Mouse (Mus musculus): ENCODE measurements at regions not wholly inside any gene's neighbourhood (a gene's known extent, or its start where the extent isn't known, plus 50 kb on each side); places are given as distances from the start of the nearest gene placed in this dataset.

GRCm38 (mm10) chr3:128787686-128788085 is 412.0 kb upstream of the Pitx2 start:
- 51% methylated on average over 5 of the region's 5 CpGs for WGBS
- Histone ChIP-seq H3K27ac (replicated peaks) (no peak overlapping the region), H3K9ac (no peak overlapping the region), H3K4me2 (no peak overlapping the region), H3K4me1 (no peaks in the 10 kb centered on the region), H3K36me3 (no peaks in the 10 kb centered on the region), H3K4me3 (no peak overlapping the region), H3K27me3 (replicated peaks) (no peaks in the 10 kb centered on the region), H3K9me3 (no peaks in the 10 kb centered on the region)
- no peak for ATAC-seq (ENCODE audit: extremely low read depth, insufficient number of reproducible peaks, low FRiP score, low TSS enrichment)

GRCm38 (mm10) chr3:128795931-128796330 is 403.7 kb upstream of the Pitx2 start:
- no peak for ATAC-seq (ENCODE audit: extremely low read depth, insufficient number of reproducible peaks, low FRiP score, low TSS enrichment)
- Histone ChIP-seq H3K4me1 (no peaks in the 10 kb centered on the region), H3K36me3 (no peaks in the 10 kb centered on the region), H3K4me2 (no peak overlapping the region), H3K9me3 (no peaks in the 10 kb centered on the region), H3K9ac (no peak overlapping the region), H3K27me3 (replicated peaks) (no peaks in the 10 kb centered on the region), H3K4me3 (no peak overlapping the region), H3K27ac (replicated peaks) (no peak overlapping the region)
- 69% methylated on average over 2 of the region's 2 CpGs for WGBS

DNA sequence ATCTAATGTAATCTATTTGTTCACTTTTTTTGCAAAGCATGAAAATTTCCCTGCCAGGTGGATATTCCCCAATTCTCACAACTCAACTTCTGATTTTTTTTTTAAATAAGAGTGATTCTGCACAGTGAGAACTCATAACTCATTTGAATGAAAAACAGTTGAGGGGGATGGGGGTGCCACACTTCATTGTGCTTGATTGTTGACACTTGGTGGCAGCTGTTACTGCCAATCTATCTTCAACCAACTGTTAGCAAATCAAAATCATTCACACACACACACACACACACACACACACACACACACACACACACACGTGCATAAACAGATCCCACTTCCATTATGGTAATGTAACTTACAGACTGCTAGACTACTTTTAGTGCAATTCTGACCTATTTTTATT is 401.8 kb upstream of the Pitx2 start:
- no peaks in the 10 kb centered on the region for H3K4me1 ChIP-seq
- no peak overlapping the region for H3K4me2 ChIP-seq
- no peaks in the 10 kb centered on the region for H3K27me3 ChIP-seq (replicated peaks)
- H3K27ac ChIP-seq (replicated peaks), result no peak overlapping the region
- WGBS, result 29% methylated on average over 1 of the region's 1 CpGs
- H3K4me3 ChIP-seq, result no peak overlapping the region
- no peak overlapping the region for H3K9ac ChIP-seq
- ATAC-seq (ENCODE audit: extremely low read depth, insufficient number of reproducible peaks, low FRiP score, low TSS enrichment), result no peak
- H3K9me3 ChIP-seq, result no peaks in the 10 kb centered on the region
- no peaks in the 10 kb centered on the region for H3K36me3 ChIP-seq

DNA sequence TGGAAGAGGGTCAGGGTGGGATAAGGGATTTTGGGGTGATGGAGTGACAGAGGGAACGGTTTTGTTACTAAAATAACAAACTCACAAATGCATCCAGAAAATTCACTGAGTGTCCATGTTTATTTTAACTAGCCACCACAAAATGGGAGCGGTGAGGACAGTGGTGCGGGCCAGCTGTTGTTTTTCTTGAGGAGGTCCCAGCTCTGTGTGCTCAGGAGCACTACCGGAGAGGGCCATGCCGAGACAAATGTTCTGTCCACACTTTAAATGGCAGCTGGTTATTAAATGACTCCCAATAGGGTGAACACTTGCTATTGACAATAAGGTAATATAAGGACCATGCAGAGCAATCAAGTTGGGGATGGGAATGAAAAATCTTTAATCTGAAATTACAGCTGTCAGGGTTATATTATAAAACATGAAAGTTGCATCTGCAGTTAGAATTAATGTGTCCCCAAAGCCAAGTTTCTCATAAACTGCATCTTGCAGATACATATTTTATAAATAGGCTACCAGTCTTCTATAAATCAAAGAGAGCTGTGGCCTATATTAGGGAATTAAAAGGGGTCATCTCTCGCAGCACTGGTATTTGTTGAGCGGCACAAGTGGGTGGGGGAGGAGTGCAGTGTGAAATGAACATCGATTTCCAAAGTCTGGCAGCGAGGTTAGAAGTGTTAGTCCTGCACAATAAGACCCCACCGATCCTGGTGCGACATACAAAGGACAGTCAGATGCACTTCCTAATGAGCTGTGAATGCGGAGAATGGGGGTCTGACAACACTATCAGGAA is 370.1 kb upstream of the Pitx2 start:
- no peak for ATAC-seq (ENCODE audit: extremely low read depth, insufficient number of reproducible peaks, low FRiP score, low TSS enrichment)
- Histone ChIP-seq H3K4me3 (no peak overlapping the region), H3K4me2 (no peak overlapping the region), H3K27ac (replicated peaks) (no peak overlapping the region), H3K4me1 (no peaks in the 10 kb centered on the region), H3K9me3 (no peaks in the 10 kb centered on the region), H3K27me3 (replicated peaks) (no peaks in the 10 kb centered on the region), H3K36me3 (no peaks in the 10 kb centered on the region), H3K9ac (no peak overlapping the region)
- WGBS, result 52% methylated on average over 12 of the region's 12 CpGs

GRCm38 (mm10) chr3:128850327-128850977 is 349.2 kb upstream of the Pitx2 start:
- Histone ChIP-seq H3K36me3 (no peaks in the 10 kb centered on the region), H3K9ac (no peak overlapping the region), H3K4me1 (no peaks in the 10 kb centered on the region), H3K9me3 (no peaks in the 10 kb centered on the region), H3K4me3 (no peak overlapping the region), H3K27me3 (replicated peaks) (no peaks in the 10 kb centered on the region), H3K4me2 (no peak overlapping the region), H3K27ac (replicated peaks) (no peak overlapping the region)
- ATAC-seq (ENCODE audit: extremely low read depth, insufficient number of reproducible peaks, low FRiP score, low TSS enrichment), result no peak
- WGBS, result 83% methylated on average over 6 of the region's 6 CpGs

DNA sequence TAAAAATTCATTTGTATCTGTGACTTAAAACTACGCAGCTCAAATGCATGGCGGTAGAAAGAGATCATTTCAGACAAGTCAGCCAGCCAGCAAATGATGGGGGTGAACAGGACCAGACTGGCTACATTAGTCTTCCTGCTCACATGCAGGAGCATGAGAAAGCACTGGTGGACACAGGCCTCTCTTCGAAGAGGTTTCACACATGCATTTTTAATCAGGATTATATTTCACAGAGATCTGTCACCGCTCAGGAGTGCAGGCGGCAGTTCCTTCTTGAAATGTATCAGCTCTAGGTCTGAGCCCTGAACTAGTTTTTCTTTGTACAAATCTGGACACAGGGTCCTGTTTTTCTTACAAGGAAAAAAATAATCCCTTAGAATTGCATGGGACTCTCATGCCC is 343.2 kb upstream of the Pitx2 start:
- Histone ChIP-seq H3K9me3 (no peaks in the 10 kb centered on the region), H3K27me3 (replicated peaks) (no peaks in the 10 kb centered on the region), H3K4me2 (no peak overlapping the region), H3K36me3 (no peaks in the 10 kb centered on the region), H3K27ac (replicated peaks) (no peak overlapping the region), H3K4me3 (no peak overlapping the region), H3K4me1 (no peaks in the 10 kb centered on the region), H3K9ac (no peak overlapping the region)
- 70% methylated on average over 5 of the region's 5 CpGs for WGBS
- no peak for ATAC-seq (ENCODE audit: extremely low read depth, insufficient number of reproducible peaks, low FRiP score, low TSS enrichment)

GRCm38 (mm10) chr3:128881685-128882444 is 317.8 kb upstream of the Pitx2 start:
- no peak for ATAC-seq (ENCODE audit: extremely low read depth, insufficient number of reproducible peaks, low FRiP score, low TSS enrichment)
- H3K27me3 ChIP-seq (replicated peaks), result no peaks in the 10 kb centered on the region
- no peak overlapping the region for H3K9ac ChIP-seq
- WGBS, result 60% methylated on average over 10 of the region's 10 CpGs
- H3K27ac ChIP-seq (replicated peaks), result no peak overlapping the region
- H3K4me1 ChIP-seq, result no peaks in the 10 kb centered on the region
- H3K4me3 ChIP-seq, result no peak overlapping the region
- H3K4me2 ChIP-seq, result no peak overlapping the region
- no peaks in the 10 kb centered on the region for H3K36me3 ChIP-seq
- no peaks in the 10 kb centered on the region for H3K9me3 ChIP-seq

- WGBS, result 73% methylated on average over 7 of the region's 7 CpGs
- no peak overlapping the region for H3K27ac ChIP-seq (replicated peaks)
Observed at GRCm38 (mm10) chr3:128883636-128884195, 316.0 kb upstream of the Pitx2 start.

DNA sequence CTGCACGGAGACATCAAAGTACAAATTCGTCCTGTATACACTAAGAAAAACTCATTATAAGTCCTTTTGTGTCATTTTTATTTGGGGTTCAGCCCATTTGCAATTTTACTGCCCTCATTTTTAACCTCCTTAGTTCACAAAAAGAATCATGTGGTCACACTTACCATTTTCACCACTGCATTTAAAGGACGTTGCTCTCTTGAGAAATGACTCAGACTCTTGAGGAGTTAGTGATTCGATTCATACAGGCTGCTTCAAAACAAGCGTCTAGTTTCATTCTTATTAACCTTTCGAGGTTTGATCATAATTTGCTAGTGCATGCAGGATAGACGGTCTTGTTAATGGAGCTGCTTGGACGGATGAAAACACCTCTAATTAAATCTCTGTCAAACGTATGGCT is 313.0 kb upstream of the Pitx2 start:
- H3K4me3 ChIP-seq, result no peak overlapping the region
- H3K27me3 ChIP-seq (replicated peaks), result no peaks in the 10 kb centered on the region
- no peaks in the 10 kb centered on the region for H3K36me3 ChIP-seq
- no peak overlapping the region for H3K9ac ChIP-seq
- 55% methylated on average over 9 of the region's 9 CpGs for WGBS
- no peaks in the 10 kb centered on the region for H3K9me3 ChIP-seq
- H3K27ac ChIP-seq (replicated peaks), result no peak overlapping the region
- no peak overlapping the region for H3K4me2 ChIP-seq
- no peak for ATAC-seq (ENCODE audit: extremely low read depth, insufficient number of reproducible peaks, low FRiP score, low TSS enrichment)
- H3K4me1 ChIP-seq, result no peaks in the 10 kb centered on the region

More at GRCm38 (mm10) chr3:128883636-128884195, 316.0 kb upstream of the Pitx2 start:
- Histone ChIP-seq H3K4me2 (no peak overlapping the region), H3K27me3 (replicated peaks) (no peaks in the 10 kb centered on the region), H3K9ac (no peak overlapping the region), H3K36me3 (no peaks in the 10 kb centered on the region), H3K9me3 (no peaks in the 10 kb centered on the region), H3K4me3 (no peak overlapping the region), H3K4me1 (no peaks in the 10 kb centered on the region)
- ATAC-seq (ENCODE audit: extremely low read depth, insufficient number of reproducible peaks, low FRiP score, low TSS enrichment), result no peak

GRCm38 (mm10) chr3:128891078-128891477 is 308.6 kb upstream of the Pitx2 start:
- no peak overlapping the region for H3K27ac ChIP-seq (replicated peaks)
- H3K9ac ChIP-seq, result no peak overlapping the region
- H3K4me2 ChIP-seq, result no peak overlapping the region
- no peak for ATAC-seq (ENCODE audit: extremely low read depth, insufficient number of reproducible peaks, low FRiP score, low TSS enrichment)
- H3K36me3 ChIP-seq, result no peaks in the 10 kb centered on the region
- 85% methylated on average over 5 of the region's 5 CpGs for WGBS
- no peaks in the 10 kb centered on the region for H3K4me1 ChIP-seq
- H3K9me3 ChIP-seq, result no peaks in the 10 kb centered on the region
- no peaks in the 10 kb centered on the region for H3K27me3 ChIP-seq (replicated peaks)
- no peak overlapping the region for H3K4me3 ChIP-seq

DNA sequence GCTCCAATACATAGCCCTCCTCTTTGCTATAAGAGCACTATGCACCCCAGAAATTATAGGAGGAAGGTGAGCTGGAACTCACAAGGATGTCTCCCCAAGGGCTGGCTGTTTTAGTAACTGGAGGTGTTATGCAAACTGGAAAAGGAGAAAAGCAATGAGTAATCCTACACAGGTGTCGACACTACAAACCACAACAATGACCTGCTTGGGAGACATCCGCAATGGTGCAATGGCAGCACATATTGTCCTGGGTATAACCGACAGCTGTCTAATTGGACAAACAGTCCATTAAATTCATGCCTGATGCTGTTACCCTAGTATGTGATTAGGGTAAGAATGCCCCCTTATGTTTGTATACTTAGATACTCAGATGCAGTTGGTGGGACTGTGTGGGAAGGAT is 303.1 kb upstream of the Pitx2 start:
- Histone ChIP-seq H3K27me3 (replicated peaks) (no peaks in the 10 kb centered on the region), H3K9me3 (no peaks in the 10 kb centered on the region), H3K9ac (no peak overlapping the region), H3K27ac (replicated peaks) (no peak overlapping the region), H3K4me3 (no peak overlapping the region), H3K36me3 (no peaks in the 10 kb centered on the region), H3K4me1 (no peaks in the 10 kb centered on the region), H3K4me2 (no peak overlapping the region)
- 82% methylated on average over 3 of the region's 3 CpGs for WGBS
- ATAC-seq (ENCODE audit: extremely low read depth, insufficient number of reproducible peaks, low FRiP score, low TSS enrichment), result no peak

Measured in heart, embryonic 13.5 days (tissue).